Mouse (Mus musculus): ENCODE results near the gene Arl4a.

Arl4a gene

DNA sequence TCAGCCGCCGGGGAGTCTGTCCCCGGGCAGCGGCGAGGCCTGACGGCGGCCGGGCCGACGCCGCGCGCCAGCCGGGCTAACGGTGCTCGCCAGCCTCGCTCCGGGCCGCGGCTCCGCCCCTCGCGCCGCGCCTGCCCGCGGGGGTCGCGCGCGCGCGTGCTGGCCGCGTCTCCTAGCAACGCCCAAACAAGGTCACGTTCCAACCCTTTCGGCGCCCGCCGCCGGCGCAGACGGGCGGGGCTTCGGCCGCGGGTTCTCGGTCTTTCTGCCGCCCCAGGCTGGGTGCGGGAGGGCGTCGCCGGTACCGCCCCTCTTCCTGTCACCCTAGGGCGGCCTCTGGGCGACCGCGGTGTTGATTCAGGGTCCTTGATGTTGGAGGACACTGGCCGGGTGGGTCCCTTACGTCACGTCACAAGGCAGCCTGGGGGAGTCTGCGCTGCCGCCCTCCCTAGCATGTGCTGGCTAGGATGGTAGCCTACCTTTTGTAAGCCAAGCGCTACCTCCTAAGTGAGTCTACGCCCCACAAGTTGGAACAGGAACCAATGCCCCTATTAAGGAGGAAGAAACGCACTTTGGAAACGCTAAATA is at the start of gene Arl4a:
Gene Arl4a, minus strand, starts transcription at position 150 of the 588 bp plus-strand sequence.
- peak; percentile 94 for DNase-seq (ENCODE audit: low read depth, low spot score)

DNA sequence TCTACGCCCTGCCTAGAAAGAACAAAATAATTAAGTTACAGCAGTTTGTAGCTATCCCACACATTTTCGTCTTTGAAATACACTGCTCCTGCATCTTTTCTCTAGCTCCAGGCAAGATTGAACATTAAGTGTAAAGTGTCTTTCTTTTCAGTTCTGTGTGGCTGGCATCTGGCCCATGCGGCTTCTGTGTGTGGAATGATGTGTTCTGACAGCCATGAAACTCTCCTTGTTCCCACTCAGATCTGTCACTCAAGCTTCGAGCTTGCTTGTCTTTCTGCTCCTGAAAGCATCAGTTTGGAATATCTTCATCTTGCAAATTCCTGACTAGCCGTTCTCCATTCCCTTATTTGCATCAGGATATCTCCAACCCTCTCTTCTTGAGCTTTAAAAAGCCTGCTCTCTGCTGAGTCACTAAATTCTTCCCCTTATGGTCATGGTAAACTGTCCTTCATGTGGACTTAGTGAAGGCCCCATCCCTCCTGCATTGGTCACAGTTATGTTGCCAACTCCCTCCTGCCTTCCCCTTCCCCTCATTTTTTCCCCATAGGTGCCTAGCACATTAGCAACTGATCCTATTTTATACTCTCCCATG is 48.0 kb upstream of the Arl4a start:
- no peak for DNase-seq (ENCODE audit: low read depth, low spot score)

DNA sequence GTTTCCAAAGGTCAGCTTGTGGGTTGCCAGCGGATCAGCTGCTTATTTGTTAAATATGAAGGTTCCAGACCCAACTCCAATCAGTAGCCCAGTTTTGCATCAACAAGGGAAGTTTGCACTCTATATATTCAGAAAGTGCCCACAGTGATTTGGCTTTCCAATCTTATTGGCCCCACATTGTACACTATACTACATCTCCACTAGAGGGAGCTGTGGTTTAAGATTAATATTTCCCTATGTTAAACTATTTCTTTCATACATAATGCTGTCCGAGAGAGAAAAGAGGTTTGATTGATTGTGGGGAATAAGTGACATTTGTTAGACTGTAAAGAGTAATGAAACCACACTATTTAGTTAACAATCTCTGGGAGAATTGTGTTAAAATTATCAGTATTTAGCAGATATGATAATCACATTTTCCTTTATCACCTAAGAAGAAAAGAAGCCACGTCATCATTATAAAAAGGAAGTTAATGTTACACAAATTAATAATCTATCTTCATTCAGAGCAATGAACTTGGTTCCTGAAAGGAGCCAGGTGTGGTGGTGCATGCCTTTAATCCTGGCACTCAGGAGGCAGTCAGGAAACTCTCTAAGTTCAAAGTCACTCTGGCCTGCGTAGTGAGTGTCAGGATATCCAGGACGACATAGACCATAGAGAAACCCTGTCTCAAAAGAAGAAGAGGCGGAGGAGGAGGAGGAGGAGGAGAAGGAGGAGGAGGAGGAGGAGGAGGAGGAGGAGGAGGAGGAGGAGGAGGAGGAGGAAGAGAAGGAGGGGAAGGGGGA is 44.8 kb upstream of the Arl4a start:
- peak; percentile 36 for DNase-seq (ENCODE audit: low read depth, low spot score)

DNA sequence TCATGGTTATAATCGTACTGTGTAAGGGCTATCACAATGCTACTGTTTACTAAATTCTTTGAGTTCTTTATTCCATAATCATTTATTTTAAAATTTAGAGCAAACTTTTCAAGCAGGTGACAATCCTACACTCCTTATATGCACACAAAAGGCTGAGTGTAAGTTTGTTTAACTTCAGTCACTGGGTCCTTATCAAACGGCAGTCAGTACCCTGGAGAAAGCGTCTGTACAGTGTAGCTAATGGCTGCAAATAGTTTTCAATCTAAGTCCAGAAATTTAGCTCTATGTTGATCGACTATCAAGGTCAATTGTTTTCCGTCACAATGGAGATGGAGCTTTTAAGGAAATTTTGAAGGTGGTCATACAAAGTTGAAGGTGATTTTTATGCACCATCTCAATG is 44.2 kb upstream of the Arl4a start:
- DNase-seq (ENCODE audit: low read depth, low spot score) = no peak

DNA sequence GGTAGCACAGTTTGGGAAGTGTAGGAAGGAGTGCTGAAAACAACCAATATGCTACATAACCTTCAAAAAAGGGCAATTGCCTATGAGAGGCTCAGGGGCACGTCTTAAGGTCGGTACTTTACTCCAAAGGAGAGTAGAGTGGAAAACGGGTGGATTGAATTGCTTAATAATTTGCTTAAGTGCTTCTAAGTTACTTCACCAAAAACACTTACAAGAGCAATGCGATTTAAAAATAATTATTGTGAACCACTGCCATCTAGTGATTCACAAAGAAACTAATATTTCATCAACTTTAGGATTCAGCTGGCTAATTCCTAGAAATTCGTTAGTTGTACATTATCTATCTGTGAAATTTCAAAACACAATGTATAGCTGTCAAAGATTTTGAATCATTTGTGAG is 35.8 kb upstream of the Arl4a start:
- no peak for DNase-seq (ENCODE audit: low read depth, low spot score)

DNA sequence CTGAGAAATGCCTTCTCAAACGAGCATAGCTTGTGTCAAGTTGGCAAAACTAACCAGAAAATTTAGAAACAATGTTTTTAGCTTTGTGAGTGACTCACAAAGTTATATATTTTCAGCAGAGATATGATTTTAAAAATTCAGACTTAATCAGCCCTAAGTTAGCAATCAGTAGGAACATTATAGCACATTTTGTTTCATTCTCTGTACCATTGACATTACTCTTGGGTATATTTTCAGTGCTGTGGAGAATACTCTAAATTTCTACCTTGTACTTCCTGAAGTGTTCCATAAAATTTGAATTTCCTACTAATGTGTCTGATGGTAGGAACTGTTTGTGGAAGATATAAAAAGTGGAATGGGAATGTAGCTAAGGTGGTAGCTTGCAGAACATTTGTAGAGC is 9.2 kb upstream of the Arl4a start:
- no peak for DNase-seq (ENCODE audit: low read depth, low spot score)

DNA sequence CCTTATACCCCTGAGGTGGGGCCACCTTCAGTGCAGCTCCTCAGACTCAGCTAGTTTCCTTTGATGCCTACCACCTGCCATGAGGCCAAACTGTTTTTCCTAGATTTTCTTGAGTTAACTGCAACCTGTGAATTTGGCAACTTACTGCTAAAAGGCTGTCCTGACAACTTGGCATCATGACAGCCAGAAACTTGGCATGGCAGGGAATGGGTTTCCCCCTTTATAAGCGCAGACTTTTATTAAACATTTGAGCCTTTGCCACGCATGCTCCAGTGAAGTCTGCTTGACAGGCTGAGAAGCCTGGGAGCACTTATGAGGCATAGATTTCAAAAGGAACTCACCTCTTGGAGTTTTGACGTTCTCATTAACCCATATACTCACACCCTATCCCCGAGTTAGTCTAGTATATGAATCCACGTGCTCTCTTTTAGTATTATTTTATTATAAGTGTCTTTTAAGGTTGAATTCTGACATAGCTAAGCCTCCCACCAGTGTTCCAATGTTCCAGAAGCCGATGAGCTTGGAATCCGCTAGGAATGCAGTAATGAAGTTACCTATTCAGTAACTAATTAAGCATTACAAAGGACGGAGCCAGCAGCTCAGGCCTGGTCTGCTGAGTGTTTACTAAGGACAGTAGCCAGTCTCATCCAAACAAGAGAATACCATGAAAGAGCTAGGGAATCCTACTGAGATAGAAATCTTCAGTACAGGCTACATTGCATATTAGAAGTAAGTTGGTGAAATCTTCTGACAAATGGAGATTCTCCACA is 6.2 kb upstream of the Arl4a start:
- DNase-seq (ENCODE audit: low read depth, low spot score) = no peak

DNA sequence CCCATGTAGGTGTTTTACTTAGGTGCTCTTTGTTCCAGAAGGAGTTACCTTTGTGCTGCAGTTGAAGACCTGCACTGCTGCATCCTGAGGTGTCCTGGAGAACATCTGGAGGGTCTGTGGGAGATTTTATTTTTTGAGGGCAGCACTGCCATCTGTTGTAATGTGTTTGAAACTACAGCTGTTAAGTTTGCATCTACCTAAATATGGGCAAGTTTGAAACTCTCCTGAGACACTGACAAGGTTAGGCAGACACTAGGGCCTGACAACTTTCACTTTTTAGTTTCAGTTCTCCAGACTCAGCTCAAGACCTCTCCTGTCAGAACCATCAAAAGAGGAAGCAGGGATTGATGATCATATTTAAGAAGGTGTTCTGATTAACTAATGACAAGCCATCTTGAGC is 2.2 kb upstream of the Arl4a start:
- peak; percentile 63 for DNase-seq (ENCODE audit: low read depth, low spot score)

DNA sequence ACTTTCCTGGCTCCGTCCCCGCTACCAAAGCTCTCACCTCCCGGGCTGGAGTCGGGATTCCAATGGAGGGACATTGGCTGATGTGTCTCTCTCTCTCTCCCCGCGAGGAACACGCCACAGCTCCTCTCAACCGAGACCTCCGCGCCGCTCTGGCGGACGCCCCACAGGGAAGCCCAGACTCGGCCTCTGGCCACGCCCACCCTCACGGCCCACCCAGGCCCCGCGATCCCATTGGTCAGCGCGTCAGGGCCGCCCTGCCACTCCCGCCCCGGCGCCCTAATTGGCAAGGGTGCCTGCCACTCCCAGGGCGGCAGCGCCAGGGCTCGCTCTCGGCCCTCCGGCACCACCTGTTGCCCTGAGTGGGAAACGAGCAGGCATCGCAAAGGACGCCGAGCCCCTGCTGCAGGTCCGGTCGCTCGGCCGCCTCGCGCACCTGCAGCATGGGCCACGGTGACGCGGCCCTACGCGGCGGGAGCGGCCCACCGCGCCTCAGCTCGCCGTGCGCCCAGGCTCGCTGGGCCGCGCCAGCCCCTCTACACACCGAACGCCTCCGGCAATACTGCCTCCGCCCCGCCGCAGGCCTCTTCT is 505 bp downstream of the Arl4a start:
- peak; percentile 97 for DNase-seq (ENCODE audit: low read depth, low spot score)

DNA sequence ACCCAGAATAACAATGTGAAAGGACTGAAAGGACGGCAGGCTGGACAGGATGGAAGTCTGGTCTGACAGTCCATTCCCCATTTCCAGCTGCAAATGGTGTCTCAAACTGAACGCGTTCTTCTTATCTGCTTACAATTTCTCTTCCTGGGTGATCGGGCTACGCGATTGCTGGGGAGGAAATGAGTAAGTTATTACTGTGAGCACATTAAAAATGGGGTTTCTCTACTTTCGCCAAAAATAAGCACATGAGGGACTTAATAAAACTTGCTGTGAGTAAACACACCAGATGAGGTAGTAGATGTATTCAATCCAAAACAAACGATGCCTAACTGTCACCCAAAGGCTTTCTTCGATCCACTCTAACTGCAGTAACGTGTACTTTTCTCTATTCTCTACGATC is 1.2 kb downstream of the Arl4a start:
- DNase-seq (ENCODE audit: low read depth, low spot score) = peak; percentile 64

DNA sequence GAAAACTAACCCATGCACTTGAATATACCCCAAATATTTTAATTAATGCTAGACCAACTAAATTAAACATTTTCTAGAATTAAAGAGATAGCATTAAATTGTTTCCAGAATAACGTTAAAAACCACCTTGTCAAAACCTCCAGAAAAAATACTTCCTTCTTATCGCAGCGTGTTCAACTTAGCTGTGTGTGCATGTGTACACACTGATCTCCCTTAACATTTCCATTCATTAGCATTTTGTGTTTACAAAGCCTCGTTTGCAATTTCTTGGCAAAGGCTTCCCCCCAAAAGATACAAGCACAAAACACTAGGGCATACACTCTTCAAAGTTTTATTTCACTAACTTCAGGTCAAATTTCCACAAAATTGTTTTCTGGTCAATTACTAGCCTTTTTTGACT is 2.3 kb downstream of the Arl4a start:
- DNase-seq (ENCODE audit: low read depth, low spot score) = no peak

DNA sequence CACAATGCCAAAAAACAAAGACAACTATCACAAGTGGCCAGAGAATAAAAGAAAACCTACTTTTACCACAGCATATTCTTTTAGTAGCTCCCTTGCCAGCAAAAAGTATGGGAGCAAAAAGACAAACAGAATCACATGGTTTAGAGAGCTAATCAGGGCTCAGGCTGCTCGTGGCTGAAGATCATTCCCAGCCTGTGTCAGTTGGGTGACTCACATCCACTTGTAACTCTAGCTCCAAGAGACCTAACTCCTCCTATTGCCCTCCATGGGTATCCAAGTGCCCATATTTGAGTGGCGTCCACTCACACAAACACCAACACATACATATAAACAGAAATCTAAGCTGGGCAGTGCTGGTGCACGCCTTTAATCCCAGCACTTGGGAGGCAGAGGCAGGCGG is 8.6 kb downstream of the Arl4a start:
- no peak for DNase-seq (ENCODE audit: low read depth, low spot score)

DNA sequence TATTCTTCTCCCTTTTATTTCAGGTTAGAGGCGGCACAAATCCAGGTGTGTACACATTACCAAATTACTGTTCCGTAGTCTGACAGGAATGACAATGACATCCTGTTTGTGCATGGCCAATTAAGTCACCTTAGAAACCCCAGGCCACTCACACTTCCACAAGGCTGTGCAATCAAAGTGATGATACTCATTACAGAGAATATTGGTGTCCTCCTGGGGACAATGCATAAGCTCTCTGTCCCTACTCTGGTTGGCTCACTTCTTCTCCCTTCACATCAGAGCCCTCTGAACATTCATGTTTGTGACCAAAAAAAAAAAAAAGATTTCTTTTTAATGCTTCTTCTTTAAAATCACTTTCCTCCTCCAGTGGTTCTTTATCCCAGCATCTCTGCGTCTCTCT is 10.0 kb downstream of the Arl4a start:
- DNase-seq (ENCODE audit: low read depth, low spot score) = no peak

DNA sequence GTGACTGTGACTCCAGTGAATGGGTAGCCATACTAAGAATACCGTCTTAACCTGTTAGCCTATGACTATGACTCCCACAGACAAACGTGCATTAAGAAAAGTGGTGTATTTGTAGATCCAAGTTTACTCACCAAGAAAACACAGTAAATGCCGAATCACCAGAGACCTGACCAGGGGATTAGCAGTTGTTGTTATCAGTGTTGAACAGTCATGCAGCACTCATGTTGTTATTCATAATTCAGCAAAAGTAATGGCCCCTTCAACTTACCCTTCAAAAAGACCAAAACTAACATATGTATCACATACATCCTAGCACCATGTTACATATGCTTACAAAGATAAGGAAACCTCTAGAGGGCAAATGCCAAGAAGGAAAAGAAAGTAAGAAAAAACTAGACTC is 10.4 kb downstream of the Arl4a start:
- no peak for DNase-seq (ENCODE audit: low read depth, low spot score)

DNA sequence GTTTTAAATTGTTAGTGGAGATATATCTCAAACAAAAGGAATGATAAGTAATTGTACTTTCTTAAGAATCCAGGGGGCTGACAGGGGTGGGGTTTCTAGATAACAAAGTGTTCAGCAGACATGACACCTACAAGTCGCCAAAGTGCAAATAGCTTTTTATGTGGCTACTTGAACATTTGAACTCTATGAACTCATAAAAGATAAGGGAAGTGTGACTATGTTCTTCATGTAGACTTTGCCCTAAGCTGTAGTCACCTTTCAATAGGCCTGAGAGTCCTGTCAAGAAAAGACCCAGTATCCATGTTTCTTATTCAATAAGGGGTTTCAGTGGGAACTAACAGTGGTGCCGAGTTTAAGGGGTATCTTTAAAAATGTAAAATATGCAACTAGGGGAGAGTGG is 13.9 kb downstream of the Arl4a start:
- no peak for DNase-seq (ENCODE audit: low read depth, low spot score)

DNA sequence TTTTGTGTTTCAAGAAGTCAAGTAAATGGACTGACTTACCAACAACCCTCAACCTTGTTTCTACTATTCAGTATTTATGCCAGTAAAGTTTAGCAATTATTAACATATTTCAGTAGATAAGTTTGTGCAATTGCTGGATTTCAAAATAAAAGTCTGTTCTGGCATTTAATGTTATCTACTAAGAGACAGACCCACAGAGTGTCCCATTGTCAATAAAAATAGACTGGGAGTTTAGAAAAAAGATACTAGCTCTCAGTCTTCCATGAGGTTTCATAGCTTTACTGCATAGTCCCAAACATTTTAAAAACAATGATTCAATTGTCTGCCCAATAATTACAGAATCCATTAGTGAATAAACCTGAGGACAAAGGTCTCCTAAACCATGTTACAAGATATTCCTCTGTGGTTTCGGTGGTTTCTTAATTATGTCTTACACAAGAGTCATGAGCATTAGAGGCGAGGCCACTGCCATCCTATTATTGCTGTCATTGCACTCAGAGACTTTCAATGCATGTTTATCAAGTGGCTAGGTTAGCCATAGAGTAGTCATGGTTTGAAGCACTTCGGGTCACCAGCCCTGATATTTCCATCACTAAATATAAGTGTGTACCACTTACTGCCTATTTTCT is 14.7 kb downstream of the Arl4a start:
- DNase-seq (ENCODE audit: low read depth, low spot score) = no peak

DNA sequence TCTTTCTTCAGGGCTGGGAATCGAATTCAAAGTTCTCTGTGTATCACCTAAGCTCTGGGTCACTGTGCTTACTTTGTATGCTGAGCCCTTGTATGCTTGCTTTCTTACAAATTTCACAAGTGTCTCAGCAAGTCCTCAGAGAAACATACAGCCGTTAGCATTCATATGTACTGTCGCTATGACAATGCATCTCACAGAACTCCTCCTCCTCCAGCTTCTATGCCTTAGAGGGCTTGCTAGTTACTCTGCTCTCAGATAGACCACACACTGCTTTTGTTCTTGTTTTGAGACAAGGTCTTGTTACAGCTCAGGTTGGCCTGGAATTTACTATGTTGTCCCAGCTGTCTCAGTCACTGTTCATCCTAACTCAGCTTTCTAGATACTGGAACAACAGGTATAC is 15.5 kb downstream of the Arl4a start:
- no peak for DNase-seq (ENCODE audit: low read depth, low spot score)

DNA sequence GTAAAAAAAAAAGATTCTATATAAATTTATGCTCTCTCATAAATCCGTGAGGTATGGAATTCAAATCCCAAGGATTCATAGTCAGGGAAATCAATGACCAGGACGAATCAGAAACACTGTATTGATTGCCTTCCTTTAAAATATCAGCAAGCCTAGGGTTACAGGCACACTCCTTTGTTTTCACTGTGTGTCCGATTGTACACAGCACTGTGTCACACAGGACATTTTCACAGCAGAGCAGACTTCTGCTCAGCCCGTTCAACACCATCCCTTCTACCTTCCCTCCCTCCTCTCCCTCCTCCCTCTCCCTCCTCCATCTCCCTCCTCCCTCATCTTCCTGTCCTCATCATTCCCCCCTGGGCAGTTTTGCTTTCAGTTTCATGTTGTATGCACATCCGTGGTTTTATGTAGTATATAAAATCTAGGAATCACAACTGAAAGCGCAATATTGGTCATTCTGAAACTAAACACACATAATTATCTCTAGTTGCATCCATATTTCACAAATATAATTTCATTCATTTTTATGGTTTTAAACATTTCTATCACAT is 19.8 kb downstream of the Arl4a start:
- DNase-seq (ENCODE audit: low read depth, low spot score) = peak; percentile 74

DNA sequence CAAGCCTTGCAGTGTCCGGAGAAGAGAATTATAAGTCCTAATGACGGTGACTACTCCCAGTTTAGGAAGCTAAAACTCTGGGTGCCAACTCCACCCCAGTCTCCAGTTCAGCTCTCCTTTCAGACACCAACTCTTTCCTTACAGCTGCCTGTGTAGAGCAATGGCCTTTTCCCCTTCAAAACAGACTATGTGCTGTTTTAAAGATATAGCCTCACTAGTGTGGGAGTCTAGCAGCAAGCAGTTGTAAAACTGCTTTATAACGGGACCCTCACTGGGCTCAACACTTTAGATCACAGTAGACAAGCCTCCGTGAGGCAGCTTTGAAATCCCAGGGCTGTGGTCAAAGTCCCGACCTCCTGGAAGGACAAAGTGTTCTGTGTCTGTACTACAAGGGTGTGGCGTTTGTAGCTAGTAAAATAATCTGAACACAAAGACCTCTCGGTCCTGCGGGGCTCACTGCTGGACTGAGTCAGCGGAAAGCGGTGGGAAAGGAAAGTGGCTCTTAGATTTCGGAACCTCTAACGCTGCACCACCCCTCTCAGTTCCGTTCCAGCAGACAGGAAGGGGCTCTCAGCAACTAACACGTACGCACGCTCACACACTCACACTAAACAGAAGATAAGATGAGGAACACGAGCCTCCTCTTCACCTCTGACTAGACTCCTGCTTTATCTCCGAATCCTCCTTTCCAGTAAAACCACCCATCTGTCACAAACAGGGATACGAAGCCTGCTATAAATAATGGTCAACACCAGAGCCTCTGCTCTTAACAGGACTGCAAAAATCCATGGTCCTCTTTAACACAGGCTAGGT is 21.0 kb downstream of the Arl4a start:
- peak; percentile 71 for DNase-seq (ENCODE audit: low read depth, low spot score)

DNA sequence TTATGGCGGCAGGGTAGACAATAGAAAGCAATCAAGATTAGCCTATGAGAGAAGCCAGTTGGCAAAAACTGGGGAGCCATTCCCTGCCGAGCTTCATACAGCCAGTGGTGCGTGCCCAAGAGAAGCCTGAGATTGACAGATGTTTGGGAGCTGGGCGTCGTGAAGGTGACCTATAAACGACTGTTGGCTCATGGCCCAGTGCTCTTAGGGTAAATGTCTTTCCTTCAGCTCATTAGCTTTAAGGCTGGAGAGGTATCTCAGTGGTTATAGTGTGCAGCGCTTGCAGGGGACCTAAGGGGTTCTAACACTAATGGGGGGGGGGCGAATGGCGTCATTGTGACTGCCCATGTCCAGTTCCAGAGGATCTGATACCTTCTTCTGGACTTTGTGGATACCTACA is 21.8 kb downstream of the Arl4a start:
- DNase-seq (ENCODE audit: low read depth, low spot score) = no peak

Data from CD4-positive helper T cell, adult 2 months (primary cell).